Mouse (Mus musculus): ENCODE results near the gene Kcnk18.

DNA sequence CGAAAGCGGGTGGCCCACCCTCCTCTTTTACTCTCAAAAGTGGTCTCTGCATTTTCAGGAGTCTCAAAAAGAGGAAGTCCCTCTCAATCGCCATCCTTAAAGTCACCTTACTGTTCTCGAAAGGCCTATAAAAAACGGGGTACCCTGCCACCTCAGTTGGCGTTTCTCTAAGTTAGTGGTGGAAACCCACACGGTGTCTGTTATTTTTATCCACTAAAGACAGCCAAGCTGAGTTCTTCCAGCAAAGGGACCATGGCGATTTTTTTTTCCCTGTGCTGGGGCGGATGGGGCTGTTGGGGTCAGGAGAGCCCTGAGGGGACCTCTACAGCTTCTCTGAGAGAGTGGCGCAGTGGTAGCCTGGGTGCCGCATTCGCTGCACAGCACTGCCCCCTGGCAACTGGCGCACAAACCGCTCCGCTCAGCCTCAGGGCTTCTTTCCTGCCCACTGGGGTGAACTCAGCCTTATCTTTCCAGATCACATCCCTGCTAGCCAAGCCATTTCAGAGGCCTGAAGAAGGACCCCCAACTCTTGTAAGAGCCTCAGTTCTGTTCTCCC, 22.8 kb upstream of the Kcnk18 start:
- TF ChIP-seq CTCF (IDR thresholded peaks at IDR 0.05; ENCODE audit: extremely low read depth, insufficient read depth, insufficient read length, insufficient replicate concordance), result peak; percentile 11; the same call in 1 of the 2 replicates
- TF ChIP-seq POLR2A (IDR thresholded peaks at IDR 0.05; ENCODE audit: low read depth, low read length), result no peak

All from spleen, adult 2 months (tissue).